Mouse (Mus musculus) megakaryocyte, embryonic 14.5 days (primary cell): ENCODE results near the gene Tmem150a.

Experiments
- FLI1 ChIP-seq: IDR thresholded peaks from 2 replicates; pipeline ENCODE4 v1.6.1; 2012; ENCODE audit warnings: low read length, inconsistent platforms, mixed read lengths
- GATA1 ChIP-seq: IDR thresholded peaks from 3 replicates; pipeline ENCODE4 v1.6.1; 2012; ENCODE audit warnings: mixed read lengths, low read length, inconsistent platforms, borderline replicate concordance

GRCm38 (mm10) chr6:72378510-72379234, 23.4 kb downstream of the Tmem150a start:
- TF ChIP-seq GATA1 (no peak), FLI1 (no peak)
